Comparison of ENCODE assay signal across 8 mouse cellular contexts in genomic region chr11:51649111-51649888, GRCm38 (mm10). TPM values are rescaled to one million over a fixed set of nuclear protein-coding genes. Genes with fewer than 3 reads are reported as not detected.
DNase-seq lines count a peak whose midpoint lies in the region; ATAC-seq and TF ChIP-seq lines count a peak whose summit lies in the region.

No protein-coding gene starts in this region.

- H3K36me3 ChIP-seq in embryonic facial prominence, embryonic 11.5 days (replicated peaks; ENCODE audit: control insufficient read depth, insufficient read depth, low read depth, low read length) = no peaks in the 10 kb centered on the region
- H3K36me3 ChIP-seq in hindbrain, embryonic 16.5 days (ENCODE audit: control insufficient read depth, insufficient read depth, low read length) = peaks cover 3% of the 10 kb centered on the region; the same call in 1 of the 2 replicates

- DNase-seq in left cerebral cortex, adult 2 months (ENCODE audit: extremely low spot score in 1 of 2, low spot score in 2 of 2) = no peak
- DNase-seq in left cerebral cortex, postnatal 25 days (ENCODE audit: low spot score in 2 of 2) = no peak
- DNase-seq in embryonic facial prominence, embryonic 11.5 days (ENCODE audit: low spot score) = no peak
- peak; percentile 44 for DNase-seq in neural tube, embryonic 10.5 days (ENCODE audit: extremely low spot score, low spot score)
- no peak for DNase-seq in frontal cortex, adult 2 months (ENCODE audit: extremely low spot score in 1 of 2, low spot score in 1 of 2)
- DNase-seq in cerebellum, adult 18-20 months = no peak
- DNase-seq in layer of hippocampus, postnatal 10 days (ENCODE audit: low spot score in 2 of 2) = no peak

- WGBS in embryonic facial prominence, embryonic 11.5 days = 29% methylated on average over 11 of the region's 11 CpGs
- WGBS in hindbrain, embryonic 16.5 days = 22% methylated on average over 11 of the region's 11 CpGs

- H3K9ac ChIP-seq in embryonic facial prominence, embryonic 11.5 days (replicated peaks; ENCODE audit: low read length) = peak overlapping the region; percentile 72
- peak overlapping the region; percentile 85 for H3K9ac ChIP-seq in hindbrain, embryonic 16.5 days (ENCODE audit: low read depth, low read length)

- peak overlapping the region; percentile 89 for H3K4me2 ChIP-seq in embryonic facial prominence, embryonic 11.5 days (ENCODE audit: low read depth, low read length)
- peak overlapping the region; percentile 93 for H3K4me2 ChIP-seq in hindbrain, embryonic 16.5 days (ENCODE audit: low read length)

- no peak for ATAC-seq in embryonic facial prominence, embryonic 11.5 days (replicated peaks; ENCODE audit: insufficient number of reproducible peaks, low FRiP score, low TSS enrichment, low read depth)
- ATAC-seq in hindbrain, embryonic 16.5 days = no peak

- H3K27ac ChIP-seq in left cerebral cortex, adult 2 months = peak overlapping the region; percentile 80
- 0 out of 2 replicates have a peak overlapping the region, but pooled peaks have one; percentile 7 for H3K27ac ChIP-seq in embryonic facial prominence, embryonic 11.5 days (replicated peaks; ENCODE audit: low read depth, low read length)
- H3K27ac ChIP-seq in hindbrain, embryonic 16.5 days (ENCODE audit: low read depth, low read length) = no peak overlapping the region

- H3K9me3 ChIP-seq in embryonic facial prominence, embryonic 11.5 days (replicated peaks; ENCODE audit: control insufficient read depth, low read length) = no peaks in the 10 kb centered on the region
- H3K9me3 ChIP-seq in hindbrain, embryonic 16.5 days (ENCODE audit: control insufficient read depth, low read length) = no peaks in the 10 kb centered on the region

- no peak for TF ChIP-seq CTCF in left cerebral cortex, adult 2 months (IDR thresholded peaks at IDR 0.05)

- peaks cover 4% of the 10 kb centered on the region for H3K27me3 ChIP-seq in embryonic facial prominence, embryonic 11.5 days (ENCODE audit: control insufficient read depth, insufficient read depth, low read length)
- no peaks in the 10 kb centered on the region for H3K27me3 ChIP-seq in hindbrain, embryonic 16.5 days (replicated peaks; ENCODE audit: control insufficient read depth, insufficient read depth, low read length)

- intact Hi-C loops in left cerebral cortex, adult 2 months (cut with DNase I) = no loop called here
- intact Hi-C loops in left cerebral cortex, postnatal 25 days (cut with DNase I) = no loop called here

- H3K4me1 ChIP-seq in embryonic facial prominence, embryonic 11.5 days (ENCODE audit: control insufficient read depth, insufficient read depth, low read length) = peaks cover 5% of the 10 kb centered on the region
- H3K4me1 ChIP-seq in hindbrain, embryonic 16.5 days (ENCODE audit: control insufficient read depth, insufficient read depth, low read depth, low read length) = peaks cover 24% of the 10 kb centered on the region

- H3K4me3 ChIP-seq in left cerebral cortex, adult 2 months = peak overlapping the region; percentile 52
- peak overlapping the region; percentile 62 for H3K4me3 ChIP-seq in embryonic facial prominence, embryonic 11.5 days (ENCODE audit: low read depth, low read length)
- H3K4me3 ChIP-seq in hindbrain, embryonic 16.5 days (ENCODE audit: low read length) = peak overlapping the region; percentile 75

RNA-seq across cellular contexts. Expression of gene N4bp3, which starts 1.3 kb away (rescaled TPM):
- total RNA-seq in left cerebral cortex, adult 2 months (2021) = 10 to 100 TPM; 10.4 to 14.3 TPM
- 10 to 100 TPM in 1 of 2 experiments, 1 to 10 TPM in 1; 10.0 to 10.8 TPM for total RNA-seq in left cerebral cortex, postnatal 25 days (2021)
- 7.4 and 10.2 TPM in 2 replicates for polyA plus RNA-seq in embryonic facial prominence, embryonic 11.5 days (2014; fragmentation: Nextera tagmentation; extraction: Ambion mirVana)
- polyA plus RNA-seq in hindbrain, embryonic 16.5 days (2015; fragmentation: Nextera tagmentation; extraction: Ambion mirVana) = 31.1 and 34.1 TPM in 2 replicates
- polyA plus RNA-seq in frontal cortex, adult 2 months (2012; rRNA removed) = 6.9 and 9.8 TPM in 2 replicates
- 10 to 100 TPM; 14.1 to 15.5 TPM for total RNA-seq in layer of hippocampus, postnatal 10 days (2021)

RNA-seq across cellular contexts. Expression of gene D930048N14Rik, which starts 1.5 kb away (rescaled TPM):
- 1 to 10 TPM; 1.8 to 1.9 TPM for total RNA-seq in left cerebral cortex, adult 2 months (2021)
- total RNA-seq in left cerebral cortex, postnatal 25 days (2021) = 1 to 10 TPM; 1.1 to 1.7 TPM
- 0.88 and 1.1 TPM in 2 replicates for polyA plus RNA-seq in embryonic facial prominence, embryonic 11.5 days (2014; fragmentation: Nextera tagmentation; extraction: Ambion mirVana)
- polyA plus RNA-seq in hindbrain, embryonic 16.5 days (2015; fragmentation: Nextera tagmentation; extraction: Ambion mirVana) = 1.4 and 1.8 TPM in 2 replicates
- polyA plus RNA-seq in frontal cortex, adult 2 months (2012; rRNA removed) = 4.8 and 5.7 TPM in 2 replicates
- total RNA-seq in layer of hippocampus, postnatal 10 days (2021) = 1 to 10 TPM in 1 of 2 experiments, under 1 TPM in 1; 0.98 to 1.3 TPM

RNA-seq across cellular contexts. Expression of gene Rmnd5b, which starts 13.6 kb away (rescaled TPM):
- 10 to 100 TPM; 56.1 to 61.9 TPM for total RNA-seq in left cerebral cortex, adult 2 months (2021)
- 10 to 100 TPM; 55.0 to 60.7 TPM for total RNA-seq in left cerebral cortex, postnatal 25 days (2021)
- polyA plus RNA-seq in embryonic facial prominence, embryonic 11.5 days (2014; fragmentation: Nextera tagmentation; extraction: Ambion mirVana) = 36.0 and 39.0 TPM in 2 replicates
- polyA plus RNA-seq in hindbrain, embryonic 16.5 days (2015; fragmentation: Nextera tagmentation; extraction: Ambion mirVana) = 79.8 and 82.2 TPM in 2 replicates
- polyA plus RNA-seq in frontal cortex, adult 2 months (2012; rRNA removed) = 60.9 and 67.2 TPM in 2 replicates
- total RNA-seq in layer of hippocampus, postnatal 10 days (2021) = 10 to 100 TPM; 54.8 to 55.1 TPM

RNA-seq across cellular contexts. Expression of gene Nhp2, which starts 29.8 kb away (rescaled TPM):
- total RNA-seq in left cerebral cortex, adult 2 months (2021) = 10 to 100 TPM; 45.0 to 46.2 TPM
- 10 to 100 TPM; 39.3 to 47.6 TPM for total RNA-seq in left cerebral cortex, postnatal 25 days (2021)
- polyA plus RNA-seq in embryonic facial prominence, embryonic 11.5 days (2014; fragmentation: Nextera tagmentation; extraction: Ambion mirVana) = 169 and 174 TPM in 2 replicates
- 98.4 and 103 TPM in 2 replicates for polyA plus RNA-seq in hindbrain, embryonic 16.5 days (2015; fragmentation: Nextera tagmentation; extraction: Ambion mirVana)
- polyA plus RNA-seq in frontal cortex, adult 2 months (2012; rRNA removed) = 64.6 and 68.5 TPM in 2 replicates
- total RNA-seq in layer of hippocampus, postnatal 10 days (2021) = 10 to 100 TPM; 56.9 to 60.4 TPM

RNA-seq across cellular contexts. Expression of gene 0610009B22Rik, which starts 39.4 kb away (rescaled TPM):
- 10 to 100 TPM; 32.4 to 35.2 TPM for total RNA-seq in left cerebral cortex, adult 2 months (2021)
- 10 to 100 TPM; 34.3 to 35.3 TPM for total RNA-seq in left cerebral cortex, postnatal 25 days (2021)
- 100 and 107 TPM in 2 replicates for polyA plus RNA-seq in embryonic facial prominence, embryonic 11.5 days (2014; fragmentation: Nextera tagmentation; extraction: Ambion mirVana)
- polyA plus RNA-seq in hindbrain, embryonic 16.5 days (2015; fragmentation: Nextera tagmentation; extraction: Ambion mirVana) = 90.0 and 106 TPM in 2 replicates
- 37.9 and 39.6 TPM in 2 replicates for polyA plus RNA-seq in frontal cortex, adult 2 months (2012; rRNA removed)
- total RNA-seq in layer of hippocampus, postnatal 10 days (2021) = 10 to 100 TPM; 29.1 to 31.9 TPM
